Mouse (Mus musculus) brain, embryonic 14.5 days (tissue): ENCODE results near the gene Pi4kb. TPM values are rescaled to one million over a fixed set of nuclear protein-coding genes. Genes with fewer than 3 reads are reported as not detected.
"Not testable (repeated sequence)": the region's sequence is repeated elsewhere in the genome, so short reads cannot be mapped to it uniquely, and the experiment has no call there.

Experiments
- DNase-seq: peaks from one replicate; pipeline ENCODE4 v3.0.0-alpha.2; 2011; ENCODE audit warnings: low read depth
- CTCF ChIP-seq: fragments of 200-500 bp; IDR thresholded peaks from 2 replicates; pipeline ENCODE4 v1.5.1; 2012; ENCODE audit warnings: inconsistent platforms, mild to moderate bottlenecking, moderate library complexity, borderline replicate concordance; ENCODE audit not compliant: insufficient read depth, insufficient read length; ENCODE audit errors: extremely low read depth
- POLR2A ChIP-seq: fragments of 200-500 bp; IDR thresholded peaks from 2 replicates; pipeline ENCODE4 v1.6.1; 2012; ENCODE audit warnings: mild to moderate bottlenecking, inconsistent platforms, borderline replicate concordance; ENCODE audit not compliant: poor library complexity, insufficient read depth, insufficient read length, severe bottlenecking; ENCODE audit errors: extremely low read depth
- polyA plus RNA-seq: library from polyadenylated mRNA; depleted of rRNA; stranded (reverse); fragments of >200 nt; gene quantifications from 2 replicates; pipeline ENCODE4 v1.2.3, GENCODE M21; 2012

Gene Pi4kb
- polyA plus RNA-seq, 1 experiment: 59.5 TPM

GRCm38 (mm10) chr3:95013699-95014427 is 39.3 kb downstream of the Pi4kb start:
- no peak for TF ChIP-seq POLR2A
- TF ChIP-seq CTCF: no peak
- DNase-seq: no peak

GRCm38 (mm10) chr3:95014428-95015151 is 40.1 kb downstream of the Pi4kb start:
- peak; percentile 47 for DNase-seq
- TF ChIP-seq POLR2A: no peak
- TF ChIP-seq CTCF: no peak

- DNase-seq: peak; percentile 100
- TF ChIP-seq POLR2A (peak; percentile 49; the same call in 1 of the 2 replicates), CTCF (no peak)
Observed at GRCm38 (mm10) chr3:95015337-95015872, 40.9 kb downstream of the Pi4kb start, which contains the start of gene Zfp687. Gene Zfp687, minus strand, starts transcription at chr3:95015448.

GRCm38 (mm10) chr3:95015891-95016531 is 41.5 kb downstream of the Pi4kb start:
- TF ChIP-seq CTCF (no peak), POLR2A (no peak)
- DNase-seq: peak; percentile 97

GRCm38 (mm10) chr3:95016532-95017056 is 42.1 kb downstream of the Pi4kb start:
- TF ChIP-seq POLR2A: no peak
- no peak for TF ChIP-seq CTCF
- DNase-seq: no peak

- TF ChIP-seq POLR2A (no peak), CTCF (no peak)
- DNase-seq: no peak
Observed at GRCm38 (mm10) chr3:95018741-95019140, 44.2 kb downstream of the Pi4kb start.

- DNase-seq: not testable (repeated sequence)
Observed at GRCm38 (mm10) chr3:95020956-95021355, 46.4 kb downstream of the Pi4kb start.

GRCm38 (mm10) chr3:95024551-95024950 is 50.0 kb downstream of the Pi4kb start:
- no peak for DNase-seq
- TF ChIP-seq POLR2A: no peak
- TF ChIP-seq CTCF: no peak

- no peak for TF ChIP-seq POLR2A
- TF ChIP-seq CTCF: no peak
- DNase-seq: no peak
Observed at GRCm38 (mm10) chr3:95025202-95025601, 50.7 kb downstream of the Pi4kb start.

GRCm38 (mm10) chr3:95027057-95027645 is 52.6 kb downstream of the Pi4kb start:
- no peak for DNase-seq
- TF ChIP-seq POLR2A: no peak
- no peak for TF ChIP-seq CTCF

GRCm38 (mm10) chr3:95027701-95028100 is 53.2 kb downstream of the Pi4kb start:
- peak; percentile 80 for DNase-seq
- TF ChIP-seq CTCF (no peak), POLR2A (no peak)

GRCm38 (mm10) chr3:95028603-95029002 is 54.1 kb downstream of the Pi4kb start:
- TF ChIP-seq POLR2A (no peak), CTCF (no peak)
- DNase-seq: no peak

GRCm38 (mm10) chr3:95029291-95029827 is 54.8 kb downstream of the Pi4kb start:
- not testable (repeated sequence) for DNase-seq
